Mouse (Mus musculus) urinary bladder, postnatal 0 days (tissue): ENCODE measurements around the gene Moap1. TPM values are rescaled to one million over a fixed set of nuclear protein-coding genes. Genes with fewer than 3 reads are reported as not detected.

Experiments used
- polyA plus RNA-seq: library from polyadenylated mRNA; unstranded; fragments of >200 nt; fragmentation: Nextera tagmentation; extraction: Ambion mirVana; gene quantifications from 2 replicates; pipeline ENCODE4 v1.2.1, GENCODE M21; 2015

Gene Moap1
- polyA plus RNA-seq = 8.3 and 10.6 TPM in 2 replicates

GRCm38 (mm10) chr12:102743589-102744574, at the start of gene Moap1, which contains the start of gene Tmem251:
Moap1 (minus strand) TSS chr12:102743661.
Tmem251 (plus strand) TSS chr12:102743762.

GRCm38 (mm10) chr12:102758403-102758756, 14.9 kb upstream of the Moap1 start, which contains the start of gene Gm20604:
Gm20604 (minus strand) TSS chr12:102758672.

GRCm38 (mm10) chr12:102757689-102758402, 14.4 kb upstream of the Moap1 start, which contains the start of the genes Gm28051, Gon7 and Ubr7:
Gm28051 (minus strand) TSS chr12:102757765.
Gon7 (minus strand) TSS chr12:102757803.
Ubr7 (plus strand) TSS chr12:102757967.

DNA sequence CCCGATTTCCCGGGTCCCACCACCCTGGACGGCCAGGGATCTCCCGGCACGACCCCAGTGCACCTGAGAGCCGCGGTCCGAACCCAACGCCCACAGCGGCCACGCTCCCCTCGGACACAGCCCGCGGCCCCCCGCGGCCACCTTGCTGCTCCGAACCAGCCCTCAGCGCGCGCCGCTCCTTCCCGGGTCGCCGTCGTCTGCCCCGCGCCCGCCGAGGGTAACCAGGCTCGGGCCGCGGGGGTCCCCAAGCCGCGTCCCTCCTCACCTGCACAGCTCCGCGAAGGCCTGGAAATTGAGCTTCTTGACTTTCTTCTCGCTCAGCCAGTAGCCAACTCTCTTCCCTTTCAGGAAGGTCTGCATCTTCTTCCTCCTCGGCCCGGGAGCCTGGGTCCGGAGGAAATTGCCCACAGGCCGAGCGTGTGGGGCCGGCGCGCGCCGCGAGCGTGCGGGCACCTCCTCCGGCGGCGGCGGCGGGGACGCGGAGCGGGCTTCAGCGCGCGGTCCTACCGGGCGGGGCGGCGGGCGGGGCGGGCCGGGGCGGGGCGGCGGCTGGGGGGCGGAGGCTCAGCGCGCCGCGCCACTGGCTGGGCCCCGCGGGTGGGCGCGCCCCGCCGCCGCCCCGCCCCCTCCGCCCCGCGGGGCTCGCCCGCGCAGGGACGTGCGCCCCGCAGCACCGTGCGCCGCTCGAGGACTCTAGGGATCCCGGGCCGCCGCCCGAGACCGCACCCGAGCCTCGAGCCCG, 38.8 kb downstream of the Moap1 start, which contains the start of gene Itpk1:
Gene Itpk1 (minus strand): TSS at position 474 of the 742 bp plus-strand sequence.

Other genes starting within 250 kb of the Moap1 start
- 0.37 and 0.49 TPM in 2 replicates for gene Chga, start 188.7 kb downstream of the Moap1 start, polyA plus RNA-seq
- 34.4 and 37.1 TPM in 2 replicates for gene Itpk1, start 38.7 kb downstream of the Moap1 start, polyA plus RNA-seq
- 8.0 and 8.2 TPM in 2 replicates for gene Tmem251, start 101 bp upstream of the Moap1 start, polyA plus RNA-seq
- gene Gm28051, start 14.1 kb upstream of the Moap1 start, polyA plus RNA-seq = not detected in 2 replicates
- 10.5 and 11.7 TPM in 2 replicates for gene Gon7, start 14.1 kb upstream of the Moap1 start, polyA plus RNA-seq
- gene Ubr7, start 14.3 kb upstream of the Moap1 start, polyA plus RNA-seq = 19.2 and 22.5 TPM in 2 replicates
- gene Gm20604, start 15.0 kb upstream of the Moap1 start, polyA plus RNA-seq = 9.0 and 10.6 TPM in 2 replicates
- gene Btbd7, start 134.8 kb upstream of the Moap1 start, polyA plus RNA-seq = 10.6 and 13.2 TPM in 2 replicates
- gene Cox8c, start 155.7 kb upstream of the Moap1 start, polyA plus RNA-seq = not detected in 2 replicates
- 0.02 and 0.15 TPM in 2 replicates for gene Unc79, start 205.2 kb upstream of the Moap1 start, polyA plus RNA-seq